Mouse (Mus musculus) G1E (cell line): ENCODE results near the gene Pi4k2a. TPM values are rescaled to one million over a fixed set of nuclear protein-coding genes. Genes with fewer than 3 reads are reported as not detected.
"Not testable (repeated sequence)": the region's sequence is repeated elsewhere in the genome, so short reads cannot be mapped to it uniquely, and the experiment has no call there.

ENCODE experiments used
- ATAC-seq: 2 replicates; pipeline ENCODE4 v1.8.0; 2016; ENCODE audit warnings: mild to moderate bottlenecking; ENCODE audit not compliant: insufficient number of reproducible peaks, poor library complexity, low FRiP score, severe bottlenecking; ENCODE audit errors: extremely low read depth
- DNase-seq: peaks from one replicate; pipeline ENCODE4 v3.0.0; 2012; ENCODE audit warnings: low spot score
- H3K27me3 ChIP-seq: 2 replicates; pipeline ENCODE4 v1.6.1; 2012; ENCODE audit warnings: mild to moderate bottlenecking, low read length, inconsistent platforms; ENCODE audit not compliant: insufficient read depth
- H3K36me3 ChIP-seq: replicated peaks from 2 replicates; pipeline ENCODE3; 2012; ENCODE audit warnings: mild to moderate bottlenecking, inconsistent platforms
- H3K4me1 ChIP-seq: 2 replicates; pipeline ENCODE4 v1.6.1; 2012; ENCODE audit warnings: low read depth, low read length, inconsistent platforms, mixed read lengths; ENCODE audit not compliant: insufficient read depth
- H3K4me3 ChIP-seq: 2 replicates; pipeline ENCODE4 v1.5.1; 2012; ENCODE audit warnings: low read depth, mild to moderate bottlenecking, inconsistent platforms, low read length, moderate library complexity, mixed read lengths
- H3K9me3 ChIP-seq: replicated peaks from 2 replicates; pipeline ENCODE4 v1.6.1; 2012; ENCODE audit warnings: inconsistent platforms
- CTCF ChIP-seq: IDR thresholded peaks from 2 replicates; pipeline ENCODE4 v1.5.1; 2012; ENCODE audit warnings: low read depth, low read length, inconsistent platforms, mixed read lengths
- GATA1 ChIP-seq: IDR thresholded peaks from 2 replicates; pipeline ENCODE4 v1.6.1; 2012; ENCODE audit warnings: borderline replicate concordance, low read length, inconsistent platforms, mixed read lengths
- GATA2 ChIP-seq: IDR thresholded peaks from 2 replicates; pipeline ENCODE4 v1.6.1; 2012; ENCODE audit warnings: low read depth, low read length, inconsistent platforms, borderline replicate concordance
- POLR2AphosphoS5 ChIP-seq: IDR thresholded peaks from 2 replicates; pipeline ENCODE4 v1.6.1; 2012; ENCODE audit warnings: low read depth, low read length, inconsistent platforms; ENCODE audit not compliant: insufficient replicate concordance
- TAL1 ChIP-seq: conservative IDR thresholded peaks from 2 replicates; pipeline ENCODE4 v1.6.1; 2012; ENCODE audit warnings: low read depth, low read length, inconsistent platforms, mixed read lengths
- polyA plus RNA-seq: library from polyadenylated mRNA; stranded (reverse); fragments of >175 nt; gene quantifications from 2 replicates; pipeline ENCODE4 v1.2.3, GENCODE M21; 2012
- total RNA-seq, 2 experiments: library from RNA; stranded (forward) in 1 of 2; stranded (reverse) in 1 of 2; fragments of 200-1000 nt in 1 of 2; fragments of >200 nt in 1 of 2; fragmentation: Nextera tagmentation in 1 of 2; gene quantifications; 2 replicates each; pipeline ENCODE4 v1.2.3; 2014 to 2017

Pi4k2a gene
- total and polyA plus RNA-seq, 3 experiments: 5.5 to 14.5 (median 10.7) TPM

DNA sequence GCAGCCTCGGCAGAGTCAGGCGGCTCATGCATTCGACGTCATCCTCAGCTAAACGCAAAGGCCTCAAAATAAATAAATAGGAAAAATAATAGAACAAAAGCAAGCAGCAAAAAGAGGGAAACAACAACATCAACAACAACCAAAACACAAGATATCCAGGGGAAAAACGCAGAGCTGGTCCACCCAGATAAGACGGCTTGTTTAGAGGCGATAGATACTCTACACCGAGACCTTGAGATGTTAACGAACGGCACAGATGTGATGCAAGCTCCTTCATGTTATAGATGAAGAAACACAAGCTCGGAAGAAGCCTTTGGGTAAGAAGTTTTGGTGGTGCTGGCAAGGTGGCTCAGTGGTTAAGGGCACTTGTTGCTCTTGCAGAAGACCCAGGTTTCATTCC, 11.3 kb upstream of the Pi4k2a start:
- Histone ChIP-seq H3K36me3 (no peaks in the 10 kb centered on the region), H3K4me3 (no peak overlapping the region), H3K9me3 (no peaks in the 10 kb centered on the region), H3K4me1 (no peaks in the 10 kb centered on the region), H3K27me3 (peaks cover 15% of the 10 kb centered on the region)
- DNase-seq (no peak), ATAC-seq (no peak)
- no peak for TF ChIP-seq GATA1
- TF ChIP-seq CTCF: no peak
- no peak for TF ChIP-seq POLR2AphosphoS5
- TF ChIP-seq TAL1: no peak
- TF ChIP-seq GATA2: no peak

DNA sequence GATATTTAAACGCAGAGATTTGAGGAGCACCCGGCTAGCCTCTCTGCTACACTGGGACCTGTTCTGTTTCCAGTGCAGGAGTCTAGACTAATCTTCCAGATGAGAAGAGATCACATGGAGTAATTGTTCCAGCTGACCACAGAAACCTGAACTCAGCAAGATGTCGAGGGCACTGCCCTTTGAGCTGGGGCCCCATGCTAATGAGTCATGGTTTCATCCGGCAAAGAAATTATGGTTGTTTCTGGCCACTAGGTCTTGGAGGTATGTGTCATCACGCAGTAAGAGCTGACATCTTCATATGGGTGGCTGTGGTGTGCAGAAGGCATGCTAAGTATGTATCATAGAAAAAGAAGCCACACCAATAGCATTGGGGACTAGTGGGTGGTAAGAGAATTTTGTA, 10.3 kb upstream of the Pi4k2a start:
- DNase-seq (no peak), ATAC-seq (no peak)
- TF ChIP-seq CTCF: no peak
- TF ChIP-seq TAL1: no peak
- TF ChIP-seq GATA2: no peak
- no peak for TF ChIP-seq GATA1
- TF ChIP-seq POLR2AphosphoS5: no peak
- no peaks in the 10 kb centered on the region for H3K36me3 ChIP-seq
- H3K4me1 ChIP-seq: no peaks in the 10 kb centered on the region
- peaks cover 15% of the 10 kb centered on the region for H3K27me3 ChIP-seq
- H3K4me3 ChIP-seq: no peak overlapping the region
- H3K9me3 ChIP-seq: no peaks in the 10 kb centered on the region

GRCm38 (mm10) chr19:42080469-42080868, 9.8 kb upstream of the Pi4k2a start:
- TF ChIP-seq TAL1 (no peak), CTCF (no peak), GATA2 (no peak), GATA1 (no peak), POLR2AphosphoS5 (no peak)
- Histone ChIP-seq H3K4me1 (no peaks in the 10 kb centered on the region), H3K27me3 (peaks cover 15% of the 10 kb centered on the region), H3K9me3 (no peaks in the 10 kb centered on the region), H3K36me3 (no peaks in the 10 kb centered on the region), H3K4me3 (no peak overlapping the region)
- ATAC-seq: no peak
- no peak for DNase-seq

DNA sequence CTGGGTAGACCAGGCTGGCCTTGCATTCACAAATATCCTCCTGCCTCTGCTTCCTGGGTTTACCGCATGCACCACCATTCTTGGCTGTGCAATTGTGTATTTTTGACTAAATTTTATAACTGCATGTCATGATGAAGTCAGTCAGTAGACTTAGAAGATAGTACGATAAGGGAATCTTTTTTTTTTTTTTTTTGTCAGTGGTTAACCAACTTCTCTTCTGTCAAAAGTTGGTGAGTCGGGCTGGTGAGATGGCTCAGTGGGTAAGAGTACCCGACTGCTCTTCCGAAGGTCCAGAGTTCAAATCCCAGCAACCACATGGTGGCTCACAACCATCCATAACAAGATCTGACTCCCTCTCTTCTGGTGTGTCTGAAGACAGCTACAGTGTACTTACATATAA, 8.7 kb upstream of the Pi4k2a start:
- peaks cover 23% of the 10 kb centered on the region for H3K27me3 ChIP-seq
- not testable (repeated sequence) for ATAC-seq, DNase-seq

GRCm38 (mm10) chr19:42085690-42086089, 4.6 kb upstream of the Pi4k2a start:
- H3K27me3 ChIP-seq: peaks cover 17% of the 10 kb centered on the region
- H3K4me3 ChIP-seq: peak overlapping the region; percentile 67
- no peaks in the 10 kb centered on the region for H3K36me3 ChIP-seq
- TF ChIP-seq GATA1 (no peak), GATA2 (no peak)
- ATAC-seq: no peak
- DNase-seq: no peak
- no peaks in the 10 kb centered on the region for H3K9me3 ChIP-seq
- peaks cover 17% of the 10 kb centered on the region for H3K4me1 ChIP-seq

More for the DNA sequence above, 8.7 kb upstream of the Pi4k2a start:
- not testable (repeated sequence) for H3K4me3 ChIP-seq, H3K4me1 ChIP-seq, H3K36me3 ChIP-seq, H3K9me3 ChIP-seq

DNA sequence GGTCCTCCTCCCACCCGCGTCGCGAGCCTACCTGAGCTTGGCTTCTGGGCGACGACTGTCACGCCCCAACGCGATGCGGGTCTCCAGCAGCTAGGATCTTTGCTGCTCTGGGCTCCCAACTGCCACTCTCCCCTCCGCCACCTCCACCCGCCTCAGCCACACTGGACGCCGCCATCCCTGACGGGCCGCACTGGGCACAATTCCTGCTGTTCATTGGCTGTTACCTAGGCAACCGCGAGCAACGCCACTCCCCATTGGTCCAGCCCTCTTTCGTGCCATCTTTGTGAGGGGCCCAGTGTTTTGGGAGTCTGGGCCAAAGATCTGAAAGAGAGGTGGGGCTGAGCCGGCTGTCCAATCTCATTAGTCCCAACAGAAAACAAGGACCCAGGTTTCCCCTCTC, 4.1 kb upstream of the Pi4k2a start, which contains the start of gene Morn4:
Gene Morn4 (minus strand): TSS at position 192 of the 400 bp plus-strand sequence.
- no peaks in the 10 kb centered on the region for H3K36me3 ChIP-seq
- peaks cover 19% of the 10 kb centered on the region for H3K4me1 ChIP-seq
- DNase-seq: no peak
- no peak for ATAC-seq
- no peaks in the 10 kb centered on the region for H3K9me3 ChIP-seq
- TF ChIP-seq GATA1: no peak
- TF ChIP-seq GATA2: no peak
- TF ChIP-seq CTCF: no peak
- no peak for TF ChIP-seq TAL1
- TF ChIP-seq POLR2AphosphoS5: no peak
- peak within 1 kb of the TSS; percentile 67 for H3K4me3 ChIP-seq
- H3K27me3 ChIP-seq: peaks cover 17% of the 10 kb centered on the region

GRCm38 (mm10) chr19:42089103-42089747, 1.0 kb upstream of the Pi4k2a start:
- TF ChIP-seq CTCF (no peak), GATA2 (no peak), GATA1 (no peak), POLR2AphosphoS5 (no peak), TAL1 (no peak)
- no peaks in the 10 kb centered on the region for H3K9me3 ChIP-seq
- ATAC-seq: peak; percentile 52; the same call in 1 of the 2 replicates

More at GRCm38 (mm10) chr19:42089103-42089747, 1.0 kb upstream of the Pi4k2a start:
- DNase-seq: peak; percentile 61
- H3K4me1 ChIP-seq: peaks cover 31% of the 10 kb centered on the region
- peaks cover 16% of the 10 kb centered on the region for H3K36me3 ChIP-seq
- H3K4me3 ChIP-seq: peak overlapping the region; percentile 61
- H3K27me3 ChIP-seq: peaks cover 9% of the 10 kb centered on the region
